Mouse (Mus musculus) G1E (cell line): ENCODE results near the gene Usp30. TPM values are rescaled to one million over a fixed set of nuclear protein-coding genes. Genes with fewer than 3 reads are reported as not detected.
A peak's percentile ranks its signal among the peaks of the same experiment; 100 is the strongest.

Experiments
- ATAC-seq: 2 replicates; pipeline ENCODE4 v1.8.0; 2016; ENCODE audit warnings: mild to moderate bottlenecking; ENCODE audit not compliant: insufficient number of reproducible peaks, poor library complexity, low FRiP score, severe bottlenecking; ENCODE audit errors: extremely low read depth
- DNase-seq: peaks from one replicate; pipeline ENCODE4 v3.0.0; 2012; ENCODE audit warnings: low spot score
- H3K27me3 ChIP-seq: 2 replicates; pipeline ENCODE4 v1.6.1; 2012; ENCODE audit warnings: mild to moderate bottlenecking, low read length, inconsistent platforms; ENCODE audit not compliant: insufficient read depth
- H3K36me3 ChIP-seq: replicated peaks from 2 replicates; pipeline ENCODE3; 2012; ENCODE audit warnings: mild to moderate bottlenecking, inconsistent platforms
- H3K4me1 ChIP-seq: 2 replicates; pipeline ENCODE4 v1.6.1; 2012; ENCODE audit warnings: low read depth, low read length, inconsistent platforms, mixed read lengths; ENCODE audit not compliant: insufficient read depth
- H3K4me3 ChIP-seq: 2 replicates; pipeline ENCODE4 v1.5.1; 2012; ENCODE audit warnings: low read depth, mild to moderate bottlenecking, inconsistent platforms, low read length, moderate library complexity, mixed read lengths
- H3K9me3 ChIP-seq: replicated peaks from 2 replicates; pipeline ENCODE4 v1.6.1; 2012; ENCODE audit warnings: inconsistent platforms
- CTCF ChIP-seq: IDR thresholded peaks from 2 replicates; pipeline ENCODE4 v1.5.1; 2012; ENCODE audit warnings: low read depth, low read length, inconsistent platforms, mixed read lengths
- GATA1 ChIP-seq: IDR thresholded peaks from 2 replicates; pipeline ENCODE4 v1.6.1; 2012; ENCODE audit warnings: borderline replicate concordance, low read length, inconsistent platforms, mixed read lengths
- GATA2 ChIP-seq: IDR thresholded peaks from 2 replicates; pipeline ENCODE4 v1.6.1; 2012; ENCODE audit warnings: low read depth, low read length, inconsistent platforms, borderline replicate concordance
- POLR2AphosphoS5 ChIP-seq: IDR thresholded peaks from 2 replicates; pipeline ENCODE4 v1.6.1; 2012; ENCODE audit warnings: low read depth, low read length, inconsistent platforms; ENCODE audit not compliant: insufficient replicate concordance
- TAL1 ChIP-seq: conservative IDR thresholded peaks from 2 replicates; pipeline ENCODE4 v1.6.1; 2012; ENCODE audit warnings: low read depth, low read length, inconsistent platforms, mixed read lengths
- polyA plus RNA-seq: library from polyadenylated mRNA; stranded (reverse); fragments of >175 nt; gene quantifications from 2 replicates; pipeline ENCODE4 v1.2.3, GENCODE M21; 2012
- total RNA-seq, 2 experiments: library from RNA; stranded (forward) in 1 of 2; stranded (reverse) in 1 of 2; fragments of 200-1000 nt in 1 of 2; fragments of >200 nt in 1 of 2; fragmentation: Nextera tagmentation in 1 of 2; gene quantifications; 2 replicates each; pipeline ENCODE4 v1.2.3; 2014 to 2017

The Usp30 gene
- total and polyA plus RNA-seq, 3 experiments: 7.6 to 11.8 (median 9.9) TPM

DNA sequence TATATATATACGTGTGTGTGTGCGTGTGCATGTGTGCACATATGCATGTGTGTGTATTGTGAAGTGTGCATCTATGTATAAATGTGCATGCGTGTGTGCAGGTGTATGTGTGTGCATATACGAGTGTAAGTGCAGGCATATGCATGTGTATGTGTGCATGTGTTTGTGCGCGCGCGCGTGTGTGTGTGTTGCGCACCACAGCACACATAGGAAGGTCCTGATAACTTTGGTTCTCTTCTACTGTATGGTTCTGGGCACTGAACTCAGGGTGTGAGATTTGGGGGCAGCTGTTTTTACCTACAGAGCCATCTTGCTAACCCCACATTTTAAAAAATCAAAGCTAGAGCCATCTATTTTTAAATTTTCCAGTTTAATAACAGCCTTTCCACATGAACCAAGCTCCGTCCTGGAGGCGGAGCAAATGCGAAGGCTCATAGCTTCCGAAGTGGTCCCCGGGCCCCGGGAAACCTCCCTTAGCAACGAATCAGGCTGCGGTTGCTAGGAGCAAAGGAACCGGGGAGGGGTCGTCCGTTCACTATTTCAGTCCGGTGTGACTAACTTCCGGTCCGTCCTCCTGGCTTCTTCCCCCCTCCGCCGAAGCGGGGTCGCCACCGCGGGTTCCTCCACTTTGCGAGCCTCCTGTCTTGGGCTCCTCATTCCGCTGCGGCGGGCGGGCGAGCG is 34.6 kb downstream of the Usp30 start:
- TF ChIP-seq GATA2 (no peak), TAL1 (no peak), CTCF (no peak), POLR2AphosphoS5 (no peak), GATA1 (no peak)

GRCm38 (mm10) chr5:114100390-114101099 is 35.3 kb downstream of the Usp30 start:
- Histone ChIP-seq H3K4me3 (peak overlapping the region; percentile 89), H3K27me3 (no peaks in the 10 kb centered on the region), H3K9me3 (no peaks in the 10 kb centered on the region), H3K36me3 (peaks cover 36% of the 10 kb centered on the region), H3K4me1 (peaks cover 25% of the 10 kb centered on the region)
- peak; percentile 37 for DNase-seq
- no peak for TF ChIP-seq TAL1
- no peak for TF ChIP-seq GATA1
- TF ChIP-seq CTCF: no peak
- TF ChIP-seq POLR2AphosphoS5: no peak
- no peak for TF ChIP-seq GATA2
- ATAC-seq: no peak

More for the DNA sequence above, 34.6 kb downstream of the Usp30 start:
- no peaks in the 10 kb centered on the region for H3K9me3 ChIP-seq
- DNase-seq (peak; percentile 83), ATAC-seq (peak; percentile 77)
- peak overlapping the region; percentile 89 for H3K4me3 ChIP-seq
- H3K27me3 ChIP-seq: no peaks in the 10 kb centered on the region
- H3K4me1 ChIP-seq: peaks cover 24% of the 10 kb centered on the region
- H3K36me3 ChIP-seq: peaks cover 29% of the 10 kb centered on the region

DNA sequence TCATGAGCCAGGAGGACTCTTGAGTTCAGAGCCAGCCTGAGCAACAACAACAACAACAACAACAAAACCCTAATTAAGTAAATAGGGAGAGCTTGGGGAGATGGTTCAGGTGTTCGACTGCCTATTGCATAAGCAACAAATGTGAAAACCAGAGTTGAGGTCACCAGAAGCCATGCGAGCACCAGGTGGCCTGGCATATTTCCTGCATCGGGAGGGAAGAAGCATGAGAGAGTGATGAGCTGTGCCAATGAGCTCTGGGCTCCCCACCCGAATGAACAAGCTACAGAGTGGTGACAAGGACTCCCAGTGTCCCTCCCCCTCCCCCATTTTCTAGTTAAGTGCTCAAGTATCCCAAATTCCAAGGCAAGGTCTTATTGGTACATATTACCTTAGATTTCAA is 36.6 kb downstream of the Usp30 start:
- H3K36me3 ChIP-seq: peaks cover 50% of the 10 kb centered on the region
- H3K4me3 ChIP-seq: no peak overlapping the region
- no peak for TF ChIP-seq POLR2AphosphoS5
- TF ChIP-seq GATA2: no peak
- no peak for TF ChIP-seq GATA1
- TF ChIP-seq TAL1: no peak
- no peak for TF ChIP-seq CTCF
- H3K27me3 ChIP-seq: no peaks in the 10 kb centered on the region
- H3K4me1 ChIP-seq: peaks cover 27% of the 10 kb centered on the region
- ATAC-seq (no peak), DNase-seq (no peak)
- no peaks in the 10 kb centered on the region for H3K9me3 ChIP-seq

DNA sequence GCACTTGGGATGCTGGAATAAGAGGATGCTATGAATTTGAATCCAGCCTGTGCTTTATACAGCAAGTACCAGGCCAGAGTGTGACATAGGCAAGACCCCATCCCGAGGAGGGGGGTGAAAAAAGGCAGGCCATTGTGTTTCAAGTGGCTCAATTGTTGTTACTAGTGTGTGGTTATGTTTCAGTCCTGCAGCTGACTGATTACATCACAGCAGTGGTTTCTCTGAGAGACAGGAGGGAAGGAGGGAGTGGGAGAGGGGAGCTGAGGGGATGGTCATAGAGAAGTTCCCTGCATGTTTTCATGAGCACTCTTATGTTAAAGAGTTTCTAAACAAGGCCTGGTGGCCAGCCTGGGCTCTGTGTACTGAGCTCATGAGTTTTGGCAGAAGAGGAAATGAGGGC is 37.5 kb downstream of the Usp30 start:
- Histone ChIP-seq H3K4me1 (peaks cover 27% of the 10 kb centered on the region), H3K36me3 (peaks cover 57% of the 10 kb centered on the region), H3K9me3 (no peaks in the 10 kb centered on the region), H3K27me3 (no peaks in the 10 kb centered on the region), H3K4me3 (no peak overlapping the region)
- DNase-seq (no peak), ATAC-seq (no peak)
- TF ChIP-seq POLR2AphosphoS5 (no peak), TAL1 (no peak), GATA2 (no peak), GATA1 (no peak), CTCF (no peak)

DNA sequence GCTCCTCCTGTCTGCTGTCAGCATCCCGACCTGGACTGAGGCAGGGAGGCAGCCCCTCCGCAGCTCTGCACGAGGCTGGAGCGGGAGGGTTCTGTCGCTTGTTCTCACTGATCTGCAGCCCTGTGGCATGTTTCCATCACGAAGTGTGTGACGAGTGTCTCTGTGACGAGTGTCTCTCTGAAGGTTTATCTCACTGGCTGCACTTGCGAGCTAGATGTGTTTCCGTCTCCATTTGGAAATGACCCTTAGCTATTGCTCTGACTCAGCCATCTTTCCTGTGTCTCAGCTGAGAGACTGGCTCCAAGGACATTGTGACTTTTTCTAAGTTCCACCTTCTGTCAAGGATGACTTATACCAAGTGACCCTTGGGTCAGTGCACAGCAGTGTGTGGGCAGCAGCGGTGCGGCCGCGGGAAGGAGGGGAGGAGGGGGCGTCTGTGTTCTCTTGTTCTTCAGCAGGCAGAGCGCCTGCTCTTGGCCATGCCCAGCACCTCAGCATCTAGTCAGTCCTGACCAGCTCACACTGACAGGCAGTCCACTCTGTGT is 41.2 kb downstream of the Usp30 start:
- DNase-seq: no peak
- peaks cover 93% of the 10 kb centered on the region for H3K36me3 ChIP-seq

DNA sequence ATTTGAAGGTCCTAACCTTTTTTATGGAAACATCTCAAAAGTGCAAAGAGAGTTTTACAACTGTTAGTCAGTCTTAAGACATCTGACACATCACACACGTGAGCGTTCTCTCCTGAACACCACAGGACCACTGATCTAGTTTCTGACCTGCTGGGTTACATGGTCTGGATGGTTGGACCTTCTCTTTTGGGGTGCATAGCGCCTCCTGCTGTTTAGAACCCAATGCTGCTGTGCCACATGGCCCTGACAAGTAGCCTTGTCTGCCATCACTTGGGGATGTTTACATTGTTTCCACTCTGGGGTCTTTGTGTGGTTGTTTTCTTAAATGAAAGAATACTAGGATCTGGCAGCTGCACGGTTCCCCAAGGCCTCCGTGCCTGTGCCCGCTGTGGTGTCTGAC is 48.1 kb downstream of the Usp30 start:
- Histone ChIP-seq H3K4me3 (no peak overlapping the region), H3K4me1 (no peaks in the 10 kb centered on the region), H3K9me3 (no peaks in the 10 kb centered on the region), H3K36me3 (peaks cover 97% of the 10 kb centered on the region), H3K27me3 (no peaks in the 10 kb centered on the region)
- no peak for ATAC-seq
- no peak for DNase-seq
- TF ChIP-seq TAL1: no peak
- TF ChIP-seq CTCF: peak; percentile 18; the same call in 1 of the 2 replicates

More for the DNA sequence above, 41.2 kb downstream of the Usp30 start:
- Histone ChIP-seq H3K9me3 (no peaks in the 10 kb centered on the region), H3K27me3 (no peaks in the 10 kb centered on the region), H3K4me1 (peaks cover 10% of the 10 kb centered on the region; the same call in 1 of the 2 replicates), H3K4me3 (no peak overlapping the region)
- no peak for TF ChIP-seq GATA1
- no peak for TF ChIP-seq TAL1
- no peak for TF ChIP-seq CTCF
- TF ChIP-seq GATA2: no peak
- no peak for TF ChIP-seq POLR2AphosphoS5
- ATAC-seq: no peak
